ENCODE assay signal across 17 mouse cellular contexts in the genomic region with DNA sequence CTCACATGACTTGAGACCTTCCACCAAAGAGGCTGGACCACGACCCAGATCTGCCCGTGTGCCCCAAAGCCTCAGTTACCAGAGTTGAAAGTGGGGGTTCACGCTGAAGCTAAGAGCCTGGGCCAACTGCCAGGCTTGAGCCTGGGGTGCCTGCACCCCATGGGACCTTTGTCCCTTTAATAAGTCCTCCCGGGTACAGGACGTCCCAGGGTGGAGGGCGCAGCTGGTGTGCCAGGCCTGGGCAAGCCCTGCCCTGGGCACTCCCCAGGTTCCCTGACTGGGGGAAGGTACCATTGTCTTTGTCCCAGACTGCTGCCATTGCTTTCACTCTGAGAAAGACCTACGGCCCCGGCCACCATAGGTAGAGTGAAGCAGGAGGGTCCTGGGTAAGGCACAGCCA.
"Had no signal": no experiment of that assay in that cellular context is flagged by ENCODE, and none has a peak within 500 bp of the region (broad histone marks: within the 10 kb centered on the region; RNA-seq: fewer than 3 reads in every experiment).

No protein-coding gene starts in this region.

- H3K4me1 ChIP-seq: limb, embryonic 15.5 days had no signal

- H3K36me3 ChIP-seq: kidney, embryonic 15.5 days; limb, embryonic 12.5 days; limb, embryonic 15.5 days; midbrain, embryonic 13.5 days had no signal

- ATAC-seq: liver, postnatal 0 days; lung, postnatal 0 days; midbrain, embryonic 13.5 days had no signal

- H3K9me3 ChIP-seq: kidney, embryonic 15.5 days; limb, embryonic 12.5 days; limb, embryonic 15.5 days; midbrain, embryonic 13.5 days had no signal

- H3K4me3 ChIP-seq: kidney, embryonic 15.5 days; limb, embryonic 12.5 days; limb, embryonic 15.5 days; midbrain, embryonic 13.5 days had no signal

- H3K9ac ChIP-seq: kidney, embryonic 15.5 days; limb, embryonic 12.5 days; limb, embryonic 15.5 days; liver, embryonic 14.5 days; liver, postnatal 0 days; lung, embryonic 14.5 days; midbrain, embryonic 13.5 days had no signal

- DNase-seq: kidney, adult 11 months; kidney, adult 8-10 months; kidney, postnatal 10 days; kidney, postnatal 36 days; layer of hippocampus, postnatal 36 days; left cerebral cortex, postnatal 4 days; liver, postnatal 0 days; lung, embryonic 14.5 days; thymus, postnatal 25 days had no signal

- H3K27ac ChIP-seq: kidney, embryonic 15.5 days; limb, embryonic 12.5 days; limb, embryonic 15.5 days; liver, embryonic 14.5 days; macrophage; midbrain, embryonic 13.5 days had no signal

- H3K4me2 ChIP-seq: kidney, embryonic 15.5 days; limb, embryonic 12.5 days; limb, embryonic 15.5 days; liver, embryonic 11.5 days; lung, embryonic 14.5 days; midbrain, embryonic 13.5 days had no signal
